Comparison of ENCODE assay signal across 8 mouse cellular contexts in the genomic region with DNA sequence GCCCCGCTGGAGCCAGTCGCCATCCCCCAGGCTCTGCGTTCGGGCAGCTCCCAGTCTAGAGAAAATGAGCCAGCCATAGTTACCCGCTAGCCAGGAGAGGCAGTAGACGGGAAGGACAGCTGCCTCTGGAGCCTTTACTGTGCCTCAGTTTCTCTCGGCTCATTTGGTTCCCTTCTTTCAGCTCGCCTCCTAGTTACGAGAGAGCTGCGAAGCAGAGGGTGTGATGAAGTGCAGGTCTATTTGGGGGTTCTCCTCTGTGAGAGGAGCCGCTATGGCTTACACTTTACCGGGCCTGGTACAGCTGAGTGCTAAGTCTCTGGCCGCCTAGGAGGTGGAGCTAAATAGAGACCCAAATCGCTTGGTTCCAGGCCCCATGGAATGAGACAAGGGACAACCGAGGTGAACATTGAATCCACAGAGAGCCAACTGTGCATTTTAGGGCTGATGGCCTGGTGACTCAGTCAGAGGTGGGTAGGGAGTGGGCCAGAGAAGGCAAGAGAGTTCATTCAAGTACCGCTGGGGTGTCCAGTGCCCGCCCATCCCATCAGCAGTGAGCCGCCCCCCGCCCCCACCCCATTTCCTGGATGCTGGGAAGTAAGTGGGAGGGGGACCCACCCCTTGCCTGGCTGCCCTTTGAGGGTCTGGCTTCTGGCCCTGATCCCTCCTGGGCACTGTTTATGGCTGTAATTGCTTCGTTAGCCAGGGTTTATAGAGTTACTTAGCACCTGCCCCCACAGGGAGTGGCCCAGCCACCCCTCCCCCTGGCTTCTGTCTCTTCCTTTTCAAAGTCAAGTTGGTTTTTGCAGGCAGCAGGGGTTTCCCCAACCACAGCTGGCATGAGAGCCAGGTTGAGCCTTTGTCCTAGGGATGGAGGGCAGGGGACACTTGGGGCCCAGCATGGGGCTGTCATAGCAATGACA. TPM values are rescaled to one million over a fixed set of nuclear protein-coding genes. Genes with fewer than 3 reads are reported as not detected.
DNase-seq lines count a peak whose midpoint lies in the region; ATAC-seq and TF ChIP-seq lines count a peak whose summit lies in the region.

No protein-coding gene starts in this region.

- peak overlapping the region; percentile 77 for H3K9ac ChIP-seq in kidney, postnatal 0 days (ENCODE audit: low read depth, low read length)
- H3K9ac ChIP-seq in midbrain, embryonic 12.5 days (replicated peaks) = 0 out of 2 replicates have a peak overlapping the region, but pooled peaks have one; percentile 59
- H3K9ac ChIP-seq in stomach, postnatal 0 days (ENCODE audit: low read length) = peak overlapping the region; percentile 72

- 0 out of 2 replicates have a peak, but pooled peaks have one; percentile 2 for ATAC-seq in kidney, postnatal 0 days (replicated peaks; ENCODE audit: low FRiP score, low read depth)
- ATAC-seq in midbrain, embryonic 12.5 days (ENCODE audit: low FRiP score, low read depth) = no peak
- no peak for ATAC-seq in stomach, postnatal 0 days (ENCODE audit: low FRiP score, low TSS enrichment)

- TF ChIP-seq POLR2A in testis, adult 2 months (IDR thresholded peaks at IDR 0.05; ENCODE audit: control insufficient read depth, low read depth, low read length) = no peak

- WGBS in kidney, postnatal 0 days = 10% methylated on average over 20 of the region's 20 CpGs
- 3% methylated on average over 20 of the region's 20 CpGs for WGBS in midbrain, embryonic 12.5 days
- WGBS in stomach, postnatal 0 days = 27% methylated on average over 20 of the region's 20 CpGs

- H3K4me1 ChIP-seq in testis, adult 2 months (ENCODE audit: control insufficient read depth, insufficient read depth, low read length) = peaks cover 16% of the 10 kb centered on the region
- H3K4me1 ChIP-seq in kidney, postnatal 0 days (replicated peaks; ENCODE audit: insufficient read depth, low read length) = peaks cover 13% of the 10 kb centered on the region
- peaks cover 26% of the 10 kb centered on the region for H3K4me1 ChIP-seq in midbrain, embryonic 12.5 days
- H3K4me1 ChIP-seq in stomach, postnatal 0 days (replicated peaks; ENCODE audit: control insufficient read depth, insufficient read depth) = peaks cover 3% of the 10 kb centered on the region

- no peaks in the 10 kb centered on the region for H3K9me3 ChIP-seq in kidney, postnatal 0 days (replicated peaks; ENCODE audit: low read length)
- no peaks in the 10 kb centered on the region for H3K9me3 ChIP-seq in midbrain, embryonic 12.5 days
- H3K9me3 ChIP-seq in stomach, postnatal 0 days (ENCODE audit: control insufficient read depth, low read length) = no peaks in the 10 kb centered on the region

- H3K4me3 ChIP-seq in testis, adult 2 months (ENCODE audit: control insufficient read depth, low read depth, low read length) = peak overlapping the region; percentile 90
- peak overlapping the region; percentile 66 for H3K4me3 ChIP-seq in kidney, postnatal 0 days (replicated peaks; ENCODE audit: low read depth, low read length)
- peak overlapping the region; percentile 56 for H3K4me3 ChIP-seq in midbrain, embryonic 12.5 days
- H3K4me3 ChIP-seq in stomach, postnatal 0 days (ENCODE audit: low read depth, low read length) = peak overlapping the region; percentile 78

- H3K27me3 ChIP-seq in testis, adult 2 months (ENCODE audit: control insufficient read depth, insufficient read depth, low read length) = no peaks in the 10 kb centered on the region
- H3K27me3 ChIP-seq in kidney, postnatal 0 days (ENCODE audit: insufficient read depth, low read length) = no peaks in the 10 kb centered on the region
- peaks cover 50% of the 10 kb centered on the region for H3K27me3 ChIP-seq in midbrain, embryonic 12.5 days
- no peaks in the 10 kb centered on the region for H3K27me3 ChIP-seq in stomach, postnatal 0 days (ENCODE audit: control insufficient read depth, insufficient read depth, low read length)

- TF ChIP-seq EP300 in stomach, postnatal 0 days (optimal IDR thresholded peaks at IDR 0.05) = no peak

- no peaks in the 10 kb centered on the region for H3K36me3 ChIP-seq in testis, adult 2 months (ENCODE audit: control insufficient read depth, insufficient read depth, low read length)
- H3K36me3 ChIP-seq in kidney, postnatal 0 days (ENCODE audit: insufficient read depth, low read length) = no peaks in the 10 kb centered on the region
- no peaks in the 10 kb centered on the region for H3K36me3 ChIP-seq in midbrain, embryonic 12.5 days
- H3K36me3 ChIP-seq in stomach, postnatal 0 days (ENCODE audit: control insufficient read depth, insufficient read depth, low read length) = no peaks in the 10 kb centered on the region

- no peak for TF ChIP-seq CTCF in testis, adult 2 months (IDR thresholded peaks at IDR 0.05; ENCODE audit: control insufficient read depth, insufficient read depth, insufficient replicate concordance, low read depth, low read length)
- TF ChIP-seq CTCF in kidney, postnatal 0 days (IDR thresholded peaks at IDR 0.05; ENCODE audit: low read depth) = no peak
- TF ChIP-seq CTCF in stomach, postnatal 0 days (IDR thresholded peaks at IDR 0.05; ENCODE audit: low read depth) = no peak

- peak overlapping the region; percentile 65 for H3K4me2 ChIP-seq in kidney, postnatal 0 days (ENCODE audit: low read length)
- H3K4me2 ChIP-seq in midbrain, embryonic 12.5 days (replicated peaks) = peak overlapping the region; percentile 91
- peak overlapping the region; percentile 91 for H3K4me2 ChIP-seq in stomach, postnatal 0 days (replicated peaks; ENCODE audit: low read depth)

- no peak for DNase-seq in testis, postnatal 14 days (ENCODE audit: low spot score)
- DNase-seq in forelimb bud, embryonic 11.5 days (ENCODE audit: low read depth, low spot score) = peak; percentile 65
- DNase-seq in kidney, postnatal 0 days (ENCODE audit: low spot score) = peak; percentile 65
- DNase-seq in stomach, postnatal 0 days (ENCODE audit: low spot score) = no peak
- no peak for DNase-seq in right cerebral cortex, postnatal 4 days
- no peak for DNase-seq in layer of hippocampus, adult 8-10 months (ENCODE audit: low spot score in 2 of 2)

- H3K27ac ChIP-seq in testis, adult 2 months (ENCODE audit: control insufficient read depth, insufficient read depth, low read depth, low read length) = no peak overlapping the region
- H3K27ac ChIP-seq in kidney, postnatal 0 days = peak overlapping the region; percentile 87
- H3K27ac ChIP-seq in midbrain, embryonic 12.5 days (replicated peaks) = no peak overlapping the region
- H3K27ac ChIP-seq in stomach, postnatal 0 days (replicated peaks) = peak overlapping the region; percentile 90

RNA-seq across cellular contexts. Expression of a gene that starts 2.3 kb away (rescaled TPM):
- 4.4 and 5.2 TPM in 2 replicates for polyA plus RNA-seq in testis, adult 2 months (2012; rRNA removed)
- polyA plus RNA-seq in kidney, postnatal 0 days (2015; fragmentation: Nextera tagmentation; extraction: Ambion mirVana) = 23.0 and 23.1 TPM in 2 replicates
- polyA plus RNA-seq in midbrain, embryonic 12.5 days (2016; fragmentation: Nextera tagmentation; extraction: Ambion mirVana) = 3.0 and 3.1 TPM in 2 replicates
- polyA plus RNA-seq in stomach, postnatal 0 days (2015; fragmentation: Nextera tagmentation; extraction: Ambion mirVana) = 10.4 and 13.8 TPM in 2 replicates
- 10 to 100 TPM; 13.4 to 18.5 (median 17.6) TPM for total RNA-seq in layer of hippocampus, adult 8-10 months (2022)

RNA-seq across cellular contexts. Expression of a gene that starts 12.5 kb away (rescaled TPM):
- 0.32 and 0.57 TPM in 2 replicates for polyA plus RNA-seq in testis, adult 2 months (2012; rRNA removed)
- 0.08 and 0.09 TPM in 2 replicates for polyA plus RNA-seq in kidney, postnatal 0 days (2015; fragmentation: Nextera tagmentation; extraction: Ambion mirVana)
- not detected in 2 replicates for polyA plus RNA-seq in midbrain, embryonic 12.5 days (2016; fragmentation: Nextera tagmentation; extraction: Ambion mirVana)
- polyA plus RNA-seq in stomach, postnatal 0 days (2015; fragmentation: Nextera tagmentation; extraction: Ambion mirVana) = 1,647 and 1,784 TPM in 2 replicates
- not detected for total RNA-seq in layer of hippocampus, adult 8-10 months (2022)

RNA-seq across cellular contexts. Expression of a gene that starts 44.6 kb away (rescaled TPM):
- polyA plus RNA-seq in testis, adult 2 months (2012; rRNA removed) = 2.7 and 3.4 TPM in 2 replicates
- polyA plus RNA-seq in kidney, postnatal 0 days (2015; fragmentation: Nextera tagmentation; extraction: Ambion mirVana) = 1.1 and 1.2 TPM in 2 replicates
- polyA plus RNA-seq in midbrain, embryonic 12.5 days (2016; fragmentation: Nextera tagmentation; extraction: Ambion mirVana) = 0.57 and 1.3 TPM in 2 replicates
- polyA plus RNA-seq in stomach, postnatal 0 days (2015; fragmentation: Nextera tagmentation; extraction: Ambion mirVana) = 0.19 and 0.51 TPM in 2 replicates
- 1 to 10 TPM; 2.9 to 3.7 (median 3.2) TPM for total RNA-seq in layer of hippocampus, adult 8-10 months (2022)

RNA-seq across cellular contexts. Expression of a gene that starts 44.9 kb away (rescaled TPM):
- 0.95 and 0.96 TPM in 2 replicates for polyA plus RNA-seq in testis, adult 2 months (2012; rRNA removed)
- polyA plus RNA-seq in kidney, postnatal 0 days (2015; fragmentation: Nextera tagmentation; extraction: Ambion mirVana) = 0.25 and 0.36 TPM in 2 replicates
- polyA plus RNA-seq in midbrain, embryonic 12.5 days (2016; fragmentation: Nextera tagmentation; extraction: Ambion mirVana) = 0.34 and 0.41 TPM in 2 replicates
- 0.16 TPM in 1 of 2 replicates, not detected in the other for polyA plus RNA-seq in stomach, postnatal 0 days (2015; fragmentation: Nextera tagmentation; extraction: Ambion mirVana)
- total RNA-seq in layer of hippocampus, adult 8-10 months (2022) = 1 to 10 TPM; 3.3 to 4.3 (median 3.6) TPM

RNA-seq across cellular contexts. Expression of a gene that starts 50.3 kb away (rescaled TPM):
- polyA plus RNA-seq in testis, adult 2 months (2012; rRNA removed) = 31.4 and 34.1 TPM in 2 replicates
- 6.8 and 8.3 TPM in 2 replicates for polyA plus RNA-seq in kidney, postnatal 0 days (2015; fragmentation: Nextera tagmentation; extraction: Ambion mirVana)
- polyA plus RNA-seq in midbrain, embryonic 12.5 days (2016; fragmentation: Nextera tagmentation; extraction: Ambion mirVana) = 18.8 and 19.4 TPM in 2 replicates
- 2.3 and 2.7 TPM in 2 replicates for polyA plus RNA-seq in stomach, postnatal 0 days (2015; fragmentation: Nextera tagmentation; extraction: Ambion mirVana)
- total RNA-seq in layer of hippocampus, adult 8-10 months (2022) = 10 to 100 TPM; 28.6 to 36.7 (median 31.2) TPM

Comparison
In these comparisons a context has a peak if more than half of its experiments do, and no peak if none do; other contexts are left out.
1. H3K27ac ChIP-seq: peak in kidney, postnatal 0 days (single experiment) and stomach, postnatal 0 days (single experiment); none in testis, adult 2 months (single experiment) and midbrain, embryonic 12.5 days (single experiment).
2. DNase-seq: peak in forelimb bud, embryonic 11.5 days (single experiment) and kidney, postnatal 0 days (single experiment); none in testis, postnatal 14 days (single experiment), stomach, postnatal 0 days (single experiment), right cerebral cortex, postnatal 4 days (single experiment) and layer of hippocampus, adult 8-10 months (0 of 2).
3. RNA of a gene that starts 12.5 kb away (polyA plus RNA-seq): 1,647 to 1,784 TPM in stomach, postnatal 0 days; 0.32 to 0.57 TPM in testis, adult 2 months, 0.08 to 0.09 TPM in kidney, postnatal 0 days and not detected in midbrain, embryonic 12.5 days; every median in the first group is over 1,000 times any median in the second.
4. Peak in every context shown above with its lines, with median percentiles within 50 percentile points of each other: H3K4me3 ChIP-seq, H3K4me2 ChIP-seq and H3K9ac ChIP-seq.